Mouse (Mus musculus) lung, embryonic 14.5 days (tissue): ENCODE measurements at regions not wholly inside any gene's neighbourhood (a gene's known extent, or its start where the extent isn't known, plus 50 kb on each side); places are given as distances from the start of the nearest gene placed in this dataset.
A peak's percentile ranks its signal among the peaks of the same experiment; 100 is the strongest.

Experiments used
- ATAC-seq: fragments of 200-750 bp; cut with Nextera tagmentation; 2 replicates; pipeline ENCODE4 v1.8.0; 2017; ENCODE audit warnings: mild to moderate bottlenecking, moderate TSS enrichment, moderate library complexity; ENCODE audit not compliant: insufficient read depth
- DNase-seq: peaks from one replicate; pipeline ENCODE4 v3.0.0-alpha.2; 2015
- H3K27ac ChIP-seq: fragments of 300-500 bp; sonication (generic); 2 replicates; pipeline ENCODE4 v1.5.1; 2014; ENCODE audit warnings: low read depth, mild to moderate bottlenecking, moderate library complexity
- H3K27me3 ChIP-seq: fragments of 300-500 bp; sonication (generic); 2 replicates; pipeline ENCODE4 v1.6.1; 2014; ENCODE audit warnings: low read length, control low read depth; ENCODE audit not compliant: insufficient read depth
- H3K36me3 ChIP-seq: fragments of 300-500 bp; sonication (generic); 2 replicates; pipeline ENCODE4 v1.6.1; 2014; ENCODE audit warnings: control low read depth; ENCODE audit not compliant: insufficient read depth
- H3K4me1 ChIP-seq: fragments of 300-500 bp; sonication (generic); 2 replicates; pipeline ENCODE4 v1.6.1; 2014; ENCODE audit warnings: antibody characterized with exemption, control low read depth; ENCODE audit not compliant: insufficient read depth
- H3K4me2 ChIP-seq: fragments of 300-500 bp; sonication (generic); 2 replicates; pipeline ENCODE4 v1.6.1; 2014; ENCODE audit warnings: mild to moderate bottlenecking
- H3K4me3 ChIP-seq: fragments of 300-500 bp; sonication (generic); 2 replicates; pipeline ENCODE4 v1.5.1; 2014; ENCODE audit warnings: low read depth, low read length
- H3K9ac ChIP-seq: fragments of 300-500 bp; sonication (generic); 2 replicates; pipeline ENCODE4 v1.6.1; 2014
- H3K9me3 ChIP-seq: fragments of 300-500 bp; sonication (generic); 2 replicates; pipeline ENCODE4 v1.6.1; 2016; ENCODE audit warnings: low read depth, low read length, control low read depth
- CTCF ChIP-seq: IDR thresholded peaks from 2 replicates; pipeline ENCODE4 v1.5.1; 2016; ENCODE audit warnings: antibody characterized with exemption, low read depth

- no peaks in the 10 kb centered on the region for H3K27me3 ChIP-seq
- TF ChIP-seq CTCF, result no peak
- H3K4me1 ChIP-seq, result no peaks in the 10 kb centered on the region
- DNase-seq (peak; percentile 6), ATAC-seq (no peak)
- H3K4me2 ChIP-seq, result no peak overlapping the region
- H3K4me3 ChIP-seq, result no peak overlapping the region
- no peak overlapping the region for H3K27ac ChIP-seq
- no peaks in the 10 kb centered on the region for H3K9me3 ChIP-seq
- H3K9ac ChIP-seq, result no peak overlapping the region
- H3K36me3 ChIP-seq, result no peaks in the 10 kb centered on the region
Measured at GRCm38 (mm10) chr1:113823493-113823892, 1861.1 kb upstream of the Cntnap5a start.

GRCm38 (mm10) chr1:113852481-113852880 is 1832.1 kb upstream of the Cntnap5a start:
- no peaks in the 10 kb centered on the region for H3K27me3 ChIP-seq
- no peak for TF ChIP-seq CTCF
- no peak overlapping the region for H3K4me3 ChIP-seq
- no peak overlapping the region for H3K4me2 ChIP-seq
- no peaks in the 10 kb centered on the region for H3K9me3 ChIP-seq
- DNase-seq, result no peak
- ATAC-seq, result no peak
- no peak overlapping the region for H3K9ac ChIP-seq
- H3K4me1 ChIP-seq, result no peaks in the 10 kb centered on the region
- H3K27ac ChIP-seq, result no peak overlapping the region
- no peaks in the 10 kb centered on the region for H3K36me3 ChIP-seq
